Mouse (Mus musculus) liver, embryonic 14.5 days (tissue): ENCODE results near the gene Mtf1. TPM values are rescaled to one million over a fixed set of nuclear protein-coding genes. Genes with fewer than 3 reads are reported as not detected.

Experiments used
- ATAC-seq: fragments of 200-750 bp; cut with Nextera tagmentation; 2 replicates; pipeline ENCODE4 v1.8.0; 2017; ENCODE audit warnings: moderate number of reproducible peaks, mild to moderate bottlenecking, moderate library complexity; ENCODE audit not compliant: insufficient read depth
- DNase-seq, 3 experiments: peaks; one replicate each; pipeline ENCODE4 v3.0.0-alpha.2; 2012 to 2013; ENCODE audit warnings: low read depth in 3 of 3, low spot score in 3 of 3
- H3K27ac ChIP-seq: fragments of 300-500 bp; sonication (generic); 2 replicates; pipeline ENCODE4 v1.5.1; 2014; ENCODE audit warnings: moderate library complexity, mild to moderate bottlenecking, control low read depth, inconsistent platforms
- H3K27me3 ChIP-seq: fragments of 300-500 bp; sonication (generic); 2 replicates; pipeline ENCODE4 v1.6.1; 2014; ENCODE audit warnings: mild to moderate bottlenecking, low read length, moderate library complexity; ENCODE audit not compliant: control insufficient read depth, insufficient read depth
- H3K36me3 ChIP-seq: fragments of 300-500 bp; sonication (generic); replicated peaks from 2 replicates; pipeline ENCODE4 v1.6.1; 2014; ENCODE audit warnings: low read depth; ENCODE audit not compliant: control insufficient read depth, insufficient read depth
- H3K4me1 ChIP-seq, 2 experiments: fragments of 200-500 bp in 1 of 2; fragments of 300-500 bp in 1 of 2; sonication (generic) in 1 of 2; replicated peaks; 2 replicates each; pipeline ENCODE4 v1.6.1; 2012 to 2014; ENCODE audit warnings: antibody characterized with exemption in 1 of 2, inconsistent platforms in 1 of 2, low read length in 1 of 2; ENCODE audit not compliant: control insufficient read depth in 2 of 2, insufficient read depth in 2 of 2
- H3K4me2 ChIP-seq: fragments of 300-500 bp; sonication (generic); 2 replicates; pipeline ENCODE4 v1.6.1; 2014; ENCODE audit warnings: low read depth, mild to moderate bottlenecking, control low read depth, moderate library complexity
- H3K4me3 ChIP-seq, 2 experiments: fragments of 200-500 bp in 1 of 2; fragments of 300-500 bp in 1 of 2; sonication (generic) in 1 of 2; 2 replicates each; pipeline ENCODE4 v1.5.1; 2012 to 2014; ENCODE audit warnings: low read depth in 2 of 2, low read length in 2 of 2, mild to moderate bottlenecking in 2 of 2, control low read depth in 1 of 2, inconsistent platforms in 1 of 2, moderate library complexity in 1 of 2; ENCODE audit not compliant: insufficient read depth in 1 of 2
- H3K9ac ChIP-seq: fragments of 300-500 bp; sonication (generic); replicated peaks from 2 replicates; pipeline ENCODE4 v1.6.1; 2014; ENCODE audit warnings: mild to moderate bottlenecking, control low read depth, moderate library complexity
- H3K9me3 ChIP-seq: fragments of 300-500 bp; sonication (generic); 2 replicates; pipeline ENCODE4 v1.6.1; 2016; ENCODE audit warnings: low read length, mixed read lengths; ENCODE audit not compliant: control insufficient read depth
- CTCF ChIP-seq: IDR thresholded peaks from 2 replicates; pipeline ENCODE4 v1.5.1; 2016; ENCODE audit warnings: antibody characterized with exemption, low read depth, control low read depth
- EP300 ChIP-seq: IDR thresholded peaks from 2 replicates; pipeline ENCODE4 v1.6.1; 2016; ENCODE audit warnings: antibody characterized with exemption, low read depth
- WGBS: fragments of 180-500 bp; shearing (Covaris S2); extraction: QIAGEN DNeasy Blood & Tissue Kit; methylation state at CpG from one replicate; pipeline ENCODE4 v1.1.7; 2014; ENCODE audit not compliant: insufficient replicate concordance; 5-methylcytosine and 5-hydroxymethylcytosine counted together
- polyA plus RNA-seq, 2 experiments: library from polyadenylated mRNA; depleted of rRNA in 1 of 2; stranded (reverse) in 1 of 2; unstranded in 1 of 2; fragments of >200 nt; fragmentation: Nextera tagmentation in 1 of 2; extraction: Ambion mirVana in 1 of 2; gene quantifications; 2 replicates each; pipeline versions ENCODE4 v1.2.1 to v1.2.3; 2012 to 2014

Gene Mtf1
- polyA plus RNA-seq, 2 experiments: 7.1 to 10.9 TPM

GRCm38 (mm10) chr4:124809136-124809883 lies 7.4 kb downstream of the Mtf1 start:
- no peak overlapping the region for H3K4me3 ChIP-seq
- peak overlapping the region; percentile 0; the same call in 1 of the 2 replicates for H3K4me2 ChIP-seq
- 43% methylated on average over 9 of the region's 9 CpGs for WGBS
- no peak overlapping the region for H3K27ac ChIP-seq
- H3K27me3 ChIP-seq: no peaks in the 10 kb centered on the region
- peaks cover 37% of the 10 kb centered on the region for H3K36me3 ChIP-seq
- H3K4me1 ChIP-seq: peaks cover 4 to 31% of the 10 kb centered on the region in 2 experiments; a peak in 3 of 4 replicates
- no peaks in the 10 kb centered on the region for H3K9me3 ChIP-seq
- no peak for DNase-seq
- no peak for TF ChIP-seq CTCF
- TF ChIP-seq EP300: no peak
- no peak for ATAC-seq
- H3K9ac ChIP-seq: no peak overlapping the region

- DNase-seq (no peak), ATAC-seq (no peak)
- H3K4me1 ChIP-seq: peaks cover 4 to 27% of the 10 kb centered on the region in 2 experiments; a peak in 2 of 4 replicates
- TF ChIP-seq CTCF: no peak
- no peak for TF ChIP-seq EP300
- 72% methylated on average over 7 of the region's 7 CpGs for WGBS
- no peak overlapping the region for H3K27ac ChIP-seq
- H3K36me3 ChIP-seq: peaks cover 33% of the 10 kb centered on the region
- no peaks in the 10 kb centered on the region for H3K9me3 ChIP-seq
- no peak overlapping the region for H3K4me3 ChIP-seq
- H3K27me3 ChIP-seq: no peaks in the 10 kb centered on the region
- no peak overlapping the region for H3K4me2 ChIP-seq
- no peak overlapping the region for H3K9ac ChIP-seq
Measured at GRCm38 (mm10) chr4:124810056-124810455, 8.2 kb downstream of the Mtf1 start.

- no peak overlapping the region for H3K4me2 ChIP-seq
- H3K4me1 ChIP-seq: peaks cover 4 to 19% of the 10 kb centered on the region in 2 experiments; a peak in 2 of 4 replicates
- no peak for TF ChIP-seq EP300
- no peaks in the 10 kb centered on the region for H3K27me3 ChIP-seq
- WGBS: 70% methylated on average over 9 of the region's 9 CpGs
- H3K27ac ChIP-seq: no peak overlapping the region
- H3K9ac ChIP-seq: no peak overlapping the region
- no peak overlapping the region for H3K4me3 ChIP-seq
- H3K9me3 ChIP-seq: no peaks in the 10 kb centered on the region
- DNase-seq (no peak), ATAC-seq (no peak)
- H3K36me3 ChIP-seq: peaks cover 26% of the 10 kb centered on the region
Measured at GRCm38 (mm10) chr4:124811347-124811975, 9.6 kb downstream of the Mtf1 start.

GRCm38 (mm10) chr4:124815901-124816300 lies 14.0 kb downstream of the Mtf1 start:
- Histone ChIP-seq H3K36me3 (peaks cover 25% of the 10 kb centered on the region), H3K27ac (no peak overlapping the region), H3K4me2 (no peak overlapping the region), H3K4me1 (peaks cover 0 to 14% of the 10 kb centered on the region in 2 experiments; a peak in 2 of 4 replicates), H3K4me3 (no peak overlapping the region), H3K9me3 (no peaks in the 10 kb centered on the region), H3K9ac (no peak overlapping the region), H3K27me3 (no peaks in the 10 kb centered on the region)
- ATAC-seq (no peak), DNase-seq (no peak)
- 85% methylated on average over 11 of the region's 11 CpGs for WGBS
- TF ChIP-seq EP300: no peak
- no peak for TF ChIP-seq CTCF

- Histone ChIP-seq H3K4me1 (peaks cover 0 to 14% of the 10 kb centered on the region in 2 experiments; a peak in 2 of 4 replicates), H3K4me2 (0 out of 2 replicates have a peak overlapping the region, but pooled peaks have one; percentile 12), H3K4me3 (no peak overlapping the region), H3K9me3 (no peaks in the 10 kb centered on the region), H3K27me3 (no peaks in the 10 kb centered on the region), H3K9ac (no peak overlapping the region), H3K27ac (no peak overlapping the region), H3K36me3 (peaks cover 25% of the 10 kb centered on the region)
- ATAC-seq (peak; percentile 94), DNase-seq (peak; percentile 58 to 66 (median 62))
- TF ChIP-seq CTCF (no peak), EP300 (no peak)
- WGBS: 16% methylated on average over 6 of the region's 6 CpGs
Measured at GRCm38 (mm10) chr4:124817803-124818202, 15.9 kb downstream of the Mtf1 start.
